Mouse (Mus musculus): Measurements from ENCODE around the gene Macf1. TPM values are rescaled to one million over a fixed set of nuclear protein-coding genes. Genes with fewer than 3 reads are reported as not detected.

The Macf1 gene
- polyA plus RNA-seq, 1 experiment = 60.4 TPM

DNA sequence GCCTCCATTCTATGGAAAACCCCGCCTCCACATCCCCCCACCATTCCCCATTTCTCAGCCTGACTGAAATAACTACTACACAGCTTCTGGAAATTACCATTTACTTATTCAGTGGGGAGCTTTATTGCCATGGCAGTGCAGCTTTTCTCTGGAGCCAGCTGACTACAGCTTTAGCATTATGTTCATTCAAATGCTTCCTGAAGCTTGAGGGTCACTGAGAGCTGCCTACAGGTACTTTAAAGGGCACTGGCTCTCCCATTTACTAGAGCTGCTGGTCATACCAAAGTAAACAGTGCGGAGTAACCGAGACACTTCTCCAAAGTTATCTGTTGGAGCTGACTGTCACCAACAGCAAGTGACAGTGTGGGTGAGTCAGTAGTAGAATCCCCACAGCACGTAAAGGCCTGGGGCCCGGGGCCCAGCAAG lies 89.8 kb downstream of the Macf1 start:
- Histone ChIP-seq H3ac (ENCODE audit: control insufficient read depth, insufficient read length, low read depth) (no peak overlapping the region), H3K27me3 (ENCODE audit: control insufficient read depth, insufficient read depth, insufficient read length) (no peaks in the 10 kb centered on the region), H3K79me2 (ENCODE audit: control insufficient read depth, insufficient read depth) (no peaks in the 10 kb centered on the region), H3K4me3 (ENCODE audit: insufficient read depth, poor library complexity, severe bottlenecking) (no peak overlapping the region), H3K79me3 (ENCODE audit: low read depth) (peaks cover 7% of the 10 kb centered on the region), H3K36me3 (ENCODE audit: control insufficient read depth, insufficient read depth) (no peaks in the 10 kb centered on the region)
- TF ChIP-seq CTCF (IDR thresholded peaks at IDR 0.05; ENCODE audit: control insufficient read depth, insufficient read depth, insufficient read length) (no peak), MYOD1 (IDR thresholded peaks at IDR 0.05; ENCODE audit: control insufficient read depth, insufficient read length, low read depth) (no peak), MAX (IDR thresholded peaks at IDR 0.05) (no peak), CEBPB (IDR thresholded peaks at IDR 0.05; ENCODE audit: low read depth) (no peak), USF1 (IDR thresholded peaks at IDR 0.05; ENCODE audit: low read depth) (no peak), MYOG (IDR thresholded peaks at IDR 0.05; ENCODE audit: control insufficient read depth, extremely low read depth, insufficient read length) (no peak), FOSL1 (IDR thresholded peaks at IDR 0.05; ENCODE audit: insufficient read depth, low read length, poor library complexity, severe bottlenecking) (no peak)

DNA sequence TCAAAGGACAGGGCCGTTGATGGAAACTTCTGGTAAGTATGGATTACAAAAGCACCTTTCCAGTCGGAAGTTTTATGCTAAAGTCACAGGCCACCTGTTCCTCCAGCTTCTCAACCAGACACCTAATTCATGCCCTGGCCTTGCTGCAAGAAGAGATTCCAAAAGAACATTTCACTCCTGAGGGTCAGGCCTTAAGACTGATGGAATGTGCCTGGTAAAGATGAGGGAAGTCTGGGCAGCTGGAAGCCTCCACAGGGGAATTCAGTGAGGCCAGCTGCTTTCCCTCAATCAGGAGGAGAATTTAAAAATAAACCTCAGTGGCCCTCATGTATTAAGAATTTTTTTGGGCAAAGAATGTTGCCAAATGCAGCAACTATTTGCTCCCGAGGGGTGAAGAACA lies 90.5 kb downstream of the Macf1 start:
- H3K79me2 ChIP-seq (ENCODE audit: control insufficient read depth, insufficient read depth) = no peaks in the 10 kb centered on the region
- H3K27me3 ChIP-seq (ENCODE audit: control insufficient read depth, insufficient read depth, insufficient read length) = no peaks in the 10 kb centered on the region
- H3K79me3 ChIP-seq (ENCODE audit: low read depth) = peaks cover 7% of the 10 kb centered on the region
- TF ChIP-seq MYOD1 (IDR thresholded peaks at IDR 0.05; ENCODE audit: control insufficient read depth, insufficient read length, low read depth) (peak; percentile 76), MYOG (IDR thresholded peaks at IDR 0.05; ENCODE audit: control insufficient read depth, extremely low read depth, insufficient read length) (no peak), FOSL1 (IDR thresholded peaks at IDR 0.05; ENCODE audit: insufficient read depth, low read length, poor library complexity, severe bottlenecking) (no peak)
- no peak overlapping the region for H3K4me3 ChIP-seq (ENCODE audit: insufficient read depth, poor library complexity, severe bottlenecking)
- H3ac ChIP-seq (ENCODE audit: control insufficient read depth, insufficient read length, low read depth) = no peak overlapping the region
- H3K36me3 ChIP-seq (ENCODE audit: control insufficient read depth, insufficient read depth) = no peaks in the 10 kb centered on the region

DNA sequence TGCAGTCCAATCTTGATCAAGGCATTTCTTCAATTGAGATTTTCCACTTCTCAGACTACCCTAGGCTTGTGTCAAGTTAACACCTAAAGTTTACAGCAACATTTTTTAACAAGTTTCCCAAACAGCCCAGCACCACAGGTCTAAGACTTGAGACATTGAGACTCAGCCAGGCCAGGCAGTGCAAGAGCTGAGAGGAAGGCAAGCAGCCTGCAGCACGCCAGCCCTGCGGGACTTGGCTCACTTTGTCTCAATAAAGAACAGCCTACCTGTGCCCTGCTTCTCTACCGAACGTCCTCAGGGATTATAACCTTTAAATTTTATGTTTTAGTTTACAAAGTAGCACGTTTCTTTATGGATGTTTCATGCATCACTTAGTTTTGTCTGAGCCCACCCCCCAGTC lies 92.1 kb downstream of the Macf1 start:
- Histone ChIP-seq H3K27me3 (ENCODE audit: control insufficient read depth, insufficient read depth, insufficient read length) (no peaks in the 10 kb centered on the region), H3K79me2 (ENCODE audit: control insufficient read depth, insufficient read depth) (no peaks in the 10 kb centered on the region), H3ac (ENCODE audit: control insufficient read depth, insufficient read length, low read depth) (no peak overlapping the region), H3K79me3 (ENCODE audit: low read depth) (peaks cover 3% of the 10 kb centered on the region), H3K36me3 (ENCODE audit: control insufficient read depth, insufficient read depth) (no peaks in the 10 kb centered on the region), H3K4me3 (ENCODE audit: insufficient read depth, poor library complexity, severe bottlenecking) (no peak overlapping the region)
- TF ChIP-seq USF1 (IDR thresholded peaks at IDR 0.05; ENCODE audit: low read depth) (no peak), CEBPB (IDR thresholded peaks at IDR 0.05; ENCODE audit: low read depth) (no peak), FOSL1 (IDR thresholded peaks at IDR 0.05; ENCODE audit: insufficient read depth, low read length, poor library complexity, severe bottlenecking) (no peak), CTCF (IDR thresholded peaks at IDR 0.05; ENCODE audit: control insufficient read depth, insufficient read depth, insufficient read length) (no peak), MAX (IDR thresholded peaks at IDR 0.05) (no peak), MYOG (IDR thresholded peaks at IDR 0.05; ENCODE audit: control insufficient read depth, extremely low read depth, insufficient read length) (no peak), MYOD1 (IDR thresholded peaks at IDR 0.05; ENCODE audit: control insufficient read depth, insufficient read length, low read depth) (no peak)

DNA sequence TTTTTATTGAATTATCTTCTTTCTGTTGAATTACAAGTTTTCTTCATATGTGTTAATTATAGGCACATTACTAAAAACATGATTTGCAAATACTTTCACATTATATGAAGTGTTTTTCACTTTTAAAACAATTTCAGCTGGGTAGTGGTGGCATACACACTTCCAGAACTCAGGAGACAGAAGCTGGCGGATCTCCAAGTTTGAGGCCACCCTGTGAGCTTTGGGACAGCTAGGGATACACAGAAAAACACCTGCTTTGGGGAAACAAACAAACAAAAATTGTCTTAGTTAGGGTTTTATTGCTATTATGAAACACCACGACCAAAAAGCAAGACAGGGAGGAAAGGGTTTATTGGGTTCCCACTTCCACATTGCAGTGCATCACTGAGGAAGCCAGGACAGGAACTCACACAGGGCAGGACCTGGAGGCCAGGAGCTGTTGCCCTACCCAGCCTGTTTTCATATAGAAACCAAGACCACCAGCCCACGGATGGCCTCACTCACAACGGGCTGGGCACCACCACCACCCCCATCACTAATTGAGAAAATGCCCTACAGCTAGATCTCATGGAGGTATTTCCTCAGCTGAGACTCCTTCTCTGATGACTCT lies 93.0 kb downstream of the Macf1 start:
- H3K79me3 ChIP-seq (ENCODE audit: low read depth) = no peaks in the 10 kb centered on the region
- no peak for TF ChIP-seq USF1 (IDR thresholded peaks at IDR 0.05; ENCODE audit: low read depth)
- no peak for TF ChIP-seq FOSL1 (IDR thresholded peaks at IDR 0.05; ENCODE audit: insufficient read depth, low read length, poor library complexity, severe bottlenecking)
- H3K4me3 ChIP-seq (ENCODE audit: insufficient read depth, poor library complexity, severe bottlenecking) = no peak overlapping the region
- no peak overlapping the region for H3ac ChIP-seq (ENCODE audit: control insufficient read depth, insufficient read length, low read depth)
- H3K79me2 ChIP-seq (ENCODE audit: control insufficient read depth, insufficient read depth) = no peaks in the 10 kb centered on the region
- H3K27me3 ChIP-seq (ENCODE audit: control insufficient read depth, insufficient read depth, insufficient read length) = no peaks in the 10 kb centered on the region
- H3K36me3 ChIP-seq (ENCODE audit: control insufficient read depth, insufficient read depth) = no peaks in the 10 kb centered on the region

DNA sequence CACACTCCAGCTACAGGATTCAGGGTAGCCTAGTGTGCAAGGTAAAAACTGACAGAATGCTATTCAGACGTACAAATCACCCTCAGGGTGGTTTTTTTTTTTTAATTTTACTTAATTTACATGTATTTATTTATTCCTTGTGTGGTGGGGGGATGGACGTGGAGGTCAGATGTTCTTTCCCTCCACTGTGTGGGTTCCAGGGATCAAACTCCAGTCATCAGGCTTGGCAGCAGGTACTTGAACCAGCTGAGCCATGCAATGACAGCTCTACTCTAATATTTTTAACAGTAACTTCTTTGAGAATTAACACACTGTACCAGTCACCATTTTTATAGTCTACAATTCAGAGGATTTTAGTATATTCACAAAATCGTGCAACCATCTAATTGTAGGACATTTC lies 94.7 kb downstream of the Macf1 start:
- TF ChIP-seq MYOG (IDR thresholded peaks at IDR 0.05; ENCODE audit: control insufficient read depth, extremely low read depth, insufficient read length) (no peak), FOSL1 (IDR thresholded peaks at IDR 0.05; ENCODE audit: insufficient read depth, low read length, poor library complexity, severe bottlenecking) (no peak), CEBPB (IDR thresholded peaks at IDR 0.05; ENCODE audit: low read depth) (no peak), CTCF (IDR thresholded peaks at IDR 0.05; ENCODE audit: control insufficient read depth, insufficient read depth, insufficient read length) (no peak), MAX (IDR thresholded peaks at IDR 0.05) (no peak)
- no peaks in the 10 kb centered on the region for H3K36me3 ChIP-seq (ENCODE audit: control insufficient read depth, insufficient read depth)
- no peak overlapping the region for H3ac ChIP-seq (ENCODE audit: control insufficient read depth, insufficient read length, low read depth)
- no peak overlapping the region for H3K4me3 ChIP-seq (ENCODE audit: insufficient read depth, poor library complexity, severe bottlenecking)
- no peaks in the 10 kb centered on the region for H3K27me3 ChIP-seq (ENCODE audit: control insufficient read depth, insufficient read depth, insufficient read length)
- no peaks in the 10 kb centered on the region for H3K79me2 ChIP-seq (ENCODE audit: control insufficient read depth, insufficient read depth)
- H3K79me3 ChIP-seq (ENCODE audit: low read depth) = no peaks in the 10 kb centered on the region
